In genomic region chr13:23739922-23740252, GRCm38 (mm10) we compare ENCODE assay signal across 8 mouse cellular contexts. TPM values are rescaled to one million over a fixed set of nuclear protein-coding genes. Genes with fewer than 3 reads are reported as not detected.
A peak's percentile ranks its signal among the peaks of the same experiment; 100 is the strongest.
DNase-seq lines count a peak whose midpoint lies in the region; ATAC-seq lines count a peak whose summit lies in the region.

No protein-coding gene starts in this region.

- no peaks in the 10 kb centered on the region for H3K27me3 ChIP-seq in forebrain, embryonic 15.5 days
- H3K27me3 ChIP-seq in liver, embryonic 15.5 days: no peaks in the 10 kb centered on the region

- H3K27ac ChIP-seq in forebrain, embryonic 15.5 days (replicated peaks): peak overlapping the region; percentile 96
- H3K27ac ChIP-seq in liver, embryonic 15.5 days (replicated peaks): peak overlapping the region; percentile 100

- peaks cover 30% of the 10 kb centered on the region for H3K4me1 ChIP-seq in forebrain, embryonic 15.5 days
- peaks cover 39% of the 10 kb centered on the region for H3K4me1 ChIP-seq in liver, embryonic 15.5 days (replicated peaks)

- H3K9ac ChIP-seq in forebrain, embryonic 15.5 days (replicated peaks): peak overlapping the region; percentile 77
- H3K9ac ChIP-seq in liver, embryonic 15.5 days: peak overlapping the region; percentile 87

- H3K9me3 ChIP-seq in forebrain, embryonic 15.5 days: no peaks in the 10 kb centered on the region
- no peaks in the 10 kb centered on the region for H3K9me3 ChIP-seq in liver, embryonic 15.5 days (replicated peaks)

- H3K36me3 ChIP-seq in forebrain, embryonic 15.5 days: no peaks in the 10 kb centered on the region
- no peaks in the 10 kb centered on the region for H3K36me3 ChIP-seq in liver, embryonic 15.5 days (replicated peaks)

- peak overlapping the region; percentile 54 for H3K4me3 ChIP-seq in forebrain, embryonic 15.5 days
- H3K4me3 ChIP-seq in liver, embryonic 15.5 days (replicated peaks): peak overlapping the region; percentile 60

- 1% methylated on average over 14 of the region's 14 CpGs for WGBS in forebrain, embryonic 15.5 days
- WGBS in liver, embryonic 15.5 days (ENCODE audit: insufficient replicate concordance): under 1% methylated on average over 14 of the region's 14 CpGs

- ATAC-seq in frontal cortex, adult (ENCODE audit: low TSS enrichment): peak; percentile 24
- no peak for ATAC-seq in forebrain, embryonic 15.5 days (replicated peaks)
- no peak for ATAC-seq in liver, embryonic 15.5 days (ENCODE audit: insufficient read depth)

- no peak for DNase-seq in frontal cortex, postnatal 10 days (ENCODE audit: low spot score in 2 of 2)
- DNase-seq in CD4-positive helper T cell, adult 2 months (ENCODE audit: low read depth, low spot score): peak; percentile 92
- no peak for DNase-seq in adrenal gland, postnatal 4 days (ENCODE audit: low spot score in 2 of 2)
- DNase-seq in left cerebral cortex, adult 9 months (ENCODE audit: low spot score in 2 of 2): no peak
- no peak for DNase-seq in embryo, embryonic 10 days (ENCODE audit: low spot score)

- peak overlapping the region; percentile 100 for H3K4me2 ChIP-seq in forebrain, embryonic 15.5 days (replicated peaks)
- H3K4me2 ChIP-seq in liver, embryonic 15.5 days: peak overlapping the region; percentile 81

RNA-seq across cellular contexts. Expression of gene Hist1h1c, which starts 1.3 kb away (rescaled TPM):
- polyA plus RNA-seq in forebrain, embryonic 15.5 days (2015; fragmentation: Nextera tagmentation; extraction: Ambion mirVana): 22.8 and 24.6 TPM in 2 replicates
- polyA plus RNA-seq in liver, embryonic 15.5 days (2015; fragmentation: Nextera tagmentation; extraction: Ambion mirVana): 81.0 and 85.5 TPM in 2 replicates
- total RNA-seq in adrenal gland, postnatal 4 days (2021): 100 to 1,000 TPM; 583 to 655 TPM

RNA-seq across cellular contexts. Expression of gene Hist1h3c, which starts 5.5 kb away (rescaled TPM):
- polyA plus RNA-seq in forebrain, embryonic 15.5 days (2015; fragmentation: Nextera tagmentation; extraction: Ambion mirVana): 3.9 and 4.1 TPM in 2 replicates
- polyA plus RNA-seq in liver, embryonic 15.5 days (2015; fragmentation: Nextera tagmentation; extraction: Ambion mirVana): 6.4 and 7.3 TPM in 2 replicates
- 100 to 1,000 TPM; 224 to 252 TPM for total RNA-seq in adrenal gland, postnatal 4 days (2021)

RNA-seq across cellular contexts. Expression of gene Hist1h2bb, which starts 6.6 kb away (rescaled TPM):
- polyA plus RNA-seq in forebrain, embryonic 15.5 days (2015; fragmentation: Nextera tagmentation; extraction: Ambion mirVana): 1.8 and 2.0 TPM in 2 replicates
- polyA plus RNA-seq in liver, embryonic 15.5 days (2015; fragmentation: Nextera tagmentation; extraction: Ambion mirVana): 5.6 and 5.7 TPM in 2 replicates
- 100 to 1,000 TPM; 268 to 325 TPM for total RNA-seq in adrenal gland, postnatal 4 days (2021)

RNA-seq across cellular contexts. Expression of gene Hist1h2ab, which starts 11.0 kb away (rescaled TPM):
- 26.0 and 31.2 TPM in 2 replicates for polyA plus RNA-seq in forebrain, embryonic 15.5 days (2015; fragmentation: Nextera tagmentation; extraction: Ambion mirVana)
- polyA plus RNA-seq in liver, embryonic 15.5 days (2015; fragmentation: Nextera tagmentation; extraction: Ambion mirVana): 60.0 and 64.5 TPM in 2 replicates
- 100 to 1,000 TPM; 457 to 545 TPM for total RNA-seq in adrenal gland, postnatal 4 days (2021)

RNA-seq across cellular contexts. Expression of gene Hist1h3b, which starts 12.2 kb away (rescaled TPM):
- 7.9 and 11.7 TPM in 2 replicates for polyA plus RNA-seq in forebrain, embryonic 15.5 days (2015; fragmentation: Nextera tagmentation; extraction: Ambion mirVana)
- polyA plus RNA-seq in liver, embryonic 15.5 days (2015; fragmentation: Nextera tagmentation; extraction: Ambion mirVana): 13.6 and 15.4 TPM in 2 replicates
- 100 to 1,000 TPM; 526 to 670 TPM for total RNA-seq in adrenal gland, postnatal 4 days (2021)
